Mouse (Mus musculus): ENCODE measurements around the gene Pak7. TPM values are rescaled to one million over a fixed set of nuclear protein-coding genes. Genes with fewer than 3 reads are reported as not detected.

The Pak7 gene
- polyA plus RNA-seq (2012; fragmentation: generic; extraction: Trizol): not detected

GRCm38 (mm10) chr2:136387181-136388131, at the start of gene Pak7:
TSS of gene Pak7 (minus strand) at chr2:136387967.

GRCm38 (mm10) chr2:136051688-136052289, 336.0 kb downstream of the Pak7 start, which contains the start of gene Lamp5:
TSS of gene Lamp5 (plus strand) at chr2:136052239.

Other genes with a start within 250 kb of the Pak7 start
- gene Ankef1, start 113.9 kb upstream of the Pak7 start, polyA plus RNA-seq (2012; fragmentation: generic; extraction: Trizol): under 1 TPM; 0.01 to 0.26 TPM